In genomic region chr12:99942441-99942840, GRCm38 (mm10) we compare ENCODE assay signal across 1 mouse cellular context.
A peak's percentile ranks its signal among the peaks of the same experiment; 100 is the strongest.
TF ChIP-seq lines count a peak whose summit lies in the region.

No protein-coding gene starts in this region.

TF ChIP-seq in CH12.LX, 34 proteins besides CTCF, POLR2A, EP300 and RAD21 (continued from another document):
- peak; percentile 41 for TF ChIP-seq BHLHE40 (IDR thresholded peaks at IDR 0.05; ENCODE audit: low read depth, low read length)
- TF ChIP-seq MAFK (IDR thresholded peaks at IDR 0.05; ENCODE audit: insufficient replicate concordance, low read length) = no peak
- TF ChIP-seq PAX5 (IDR thresholded peaks at IDR 0.05; ENCODE audit: low read length) = no peak
- TF ChIP-seq SIN3A (IDR thresholded peaks at IDR 0.05; ENCODE audit: low read length) = no peak
- TF ChIP-seq USF2 (conservative IDR thresholded peaks at IDR 0.05; ENCODE audit: low read depth, low read length) = no peak
- TF ChIP-seq POLR2AphosphoS2 (IDR thresholded peaks at IDR 0.05; ENCODE audit: low read depth, low read length) = no peak
- TF ChIP-seq MYC (IDR thresholded peaks at IDR 0.05; ENCODE audit: low read depth, low read length) = no peak
- TF ChIP-seq GABPA (IDR thresholded peaks at IDR 0.05; ENCODE audit: insufficient replicate concordance, low read depth, low read length) = no peak
- no peak for TF ChIP-seq JUN (IDR thresholded peaks at IDR 0.05; ENCODE audit: insufficient read depth, low read depth, low read length)
- TF ChIP-seq MEF2A (IDR thresholded peaks at IDR 0.05; ENCODE audit: borderline replicate concordance, low read depth, low read length) = no peak
- TF ChIP-seq HCFC1 (IDR thresholded peaks at IDR 0.05; ENCODE audit: low read depth, low read length) = no peak
- no peak for TF ChIP-seq CHD2 (IDR thresholded peaks at IDR 0.05; ENCODE audit: low read length)
- no peak for TF ChIP-seq MAZ (IDR thresholded peaks at IDR 0.05; ENCODE audit: low read depth, low read length)
- no peak for TF ChIP-seq ZMIZ1 (IDR thresholded peaks at IDR 0.05; ENCODE audit: low read depth, low read length)
- peak; percentile 42; the same call in 1 of the 2 replicates for TF ChIP-seq UBTF (IDR thresholded peaks at IDR 0.05; ENCODE audit: low read depth, low read length)
- TF ChIP-seq ETS1 (conservative IDR thresholded peaks at IDR 0.05; ENCODE audit: low read depth, low read length) = no peak
- no peak for TF ChIP-seq ZKSCAN1 (IDR thresholded peaks at IDR 0.05; ENCODE audit: borderline replicate concordance, low read depth, low read length)
- no peak for TF ChIP-seq USF1 (IDR thresholded peaks at IDR 0.05; ENCODE audit: low read depth, low read length)
- 0 out of 2 replicates have a peak, but pooled peaks have one; percentile 10 for TF ChIP-seq NRF1 (IDR thresholded peaks at IDR 0.05; ENCODE audit: low read depth, low read length)
- TF ChIP-seq IRF4 (IDR thresholded peaks at IDR 0.05; ENCODE audit: low read depth, low read length) = no peak; the same call in 1 of the 2 replicates
- no peak for TF ChIP-seq RCOR1 (conservative IDR thresholded peaks at IDR 0.05; ENCODE audit: low read depth, low read length)
- peak; percentile 77 for TF ChIP-seq TBP (conservative IDR thresholded peaks at IDR 0.05; ENCODE audit: low read depth, low read length)
- TF ChIP-seq KAT2A (IDR thresholded peaks at IDR 0.05; ENCODE audit: insufficient replicate concordance, low read length) = no peak
- 0 out of 2 replicates have a peak, but pooled peaks have one; percentile 10 for TF ChIP-seq MAX (IDR thresholded peaks at IDR 0.05; ENCODE audit: low read length)
- no peak for TF ChIP-seq E2F4 (IDR thresholded peaks at IDR 0.05; ENCODE audit: insufficient replicate concordance, low read depth, low read length)
- no peak for TF ChIP-seq JUND (conservative IDR thresholded peaks at IDR 0.05; ENCODE audit: low read depth, low read length)
- TF ChIP-seq NELFE (IDR thresholded peaks at IDR 0.05; ENCODE audit: low read depth, low read length) = no peak
- TF ChIP-seq ZC3H11A (IDR thresholded peaks at IDR 0.05; ENCODE audit: low read depth, low read length) = no peak
- no peak for TF ChIP-seq ZNF384 (IDR thresholded peaks at IDR 0.05; ENCODE audit: low read depth, low read length)
- TF ChIP-seq TCF12 (IDR thresholded peaks at IDR 0.05; ENCODE audit: low read depth, low read length) = no peak
- TF ChIP-seq SMC3 (IDR thresholded peaks at IDR 0.05; ENCODE audit: low read depth, low read length) = no peak
- TF ChIP-seq MXI1 (IDR thresholded peaks at IDR 0.05; ENCODE audit: low read depth, low read length) = no peak
